Mouse (Mus musculus): Measurements from ENCODE around the gene Gfra1. TPM values are rescaled to one million over a fixed set of nuclear protein-coding genes. Genes with fewer than 3 reads are reported as not detected.

Gene Gfra1
- polyA plus RNA-seq, 1 experiment from 2014 or later: 33.0 TPM

DNA sequence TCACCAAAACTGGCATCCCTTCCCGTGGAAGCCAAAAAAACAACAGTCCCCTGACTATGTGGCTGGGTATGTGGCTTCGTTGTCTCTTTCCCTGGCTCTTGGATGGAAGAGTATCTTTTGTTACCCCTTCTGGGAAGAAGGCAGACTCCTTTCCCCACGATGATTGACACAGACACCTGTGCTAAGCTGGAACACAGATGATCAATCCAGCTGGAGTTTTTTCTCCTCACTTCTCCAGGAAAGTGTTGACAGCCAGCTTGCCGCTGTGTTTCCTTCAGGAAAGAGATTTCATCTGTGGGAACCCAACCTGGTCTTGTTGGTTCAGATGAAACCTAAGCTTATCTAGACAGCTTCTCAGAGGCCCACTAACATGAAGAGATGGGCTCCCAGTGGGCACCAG is 40.5 kb downstream of the Gfra1 start:
- Histone ChIP-seq H3K4me2 (no peak overlapping the region), H3K36me3 (no peaks in the 10 kb centered on the region)
- 79% methylated on average over 4 of the region's 4 CpGs for WGBS

DNA sequence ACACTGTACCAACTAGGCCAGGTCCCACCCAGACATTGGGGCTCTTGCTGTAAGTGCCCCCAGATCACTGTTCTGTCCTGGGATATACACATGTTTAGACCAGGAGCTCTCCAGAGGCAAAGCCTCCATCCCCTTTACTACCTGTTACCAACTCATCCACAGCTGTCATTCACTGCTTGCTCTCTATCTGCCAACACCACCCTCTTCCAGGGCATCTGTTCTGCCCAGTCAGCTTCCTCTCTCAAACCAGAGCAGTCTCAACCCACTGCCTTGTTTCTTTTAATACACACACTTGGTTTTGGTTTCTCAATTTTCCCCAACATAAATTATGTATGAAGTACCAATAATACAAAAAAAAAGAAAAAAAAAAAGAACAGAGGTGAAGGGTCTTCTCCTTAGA is 41.0 kb downstream of the Gfra1 start:
- Histone ChIP-seq H3K4me1 (peaks cover 14% of the 10 kb centered on the region), H3K36me3 (no peaks in the 10 kb centered on the region), H3K27ac (no peak overlapping the region), H3K9ac (no peak overlapping the region), H3K27me3 (replicated peaks) (no peaks in the 10 kb centered on the region), H3K4me2 (no peak overlapping the region), H3K9me3 (no peaks in the 10 kb centered on the region), H3K4me3 (replicated peaks) (no peak overlapping the region)
- no peak for ATAC-seq (ENCODE audit: insufficient read depth, low FRiP score, low read depth)

More for the DNA sequence above, 40.5 kb downstream of the Gfra1 start:
- H3K4me1 ChIP-seq: peaks cover 16% of the 10 kb centered on the region
- H3K4me3 ChIP-seq (replicated peaks): no peak overlapping the region
- no peak overlapping the region for H3K9ac ChIP-seq
- no peaks in the 10 kb centered on the region for H3K9me3 ChIP-seq
- ATAC-seq (ENCODE audit: insufficient read depth, low FRiP score, low read depth): no peak
- H3K27me3 ChIP-seq (replicated peaks): no peaks in the 10 kb centered on the region
- no peak overlapping the region for H3K27ac ChIP-seq

- peak; percentile 76; the same call in 1 of the 2 replicates for ATAC-seq (ENCODE audit: insufficient read depth, low FRiP score, low read depth)
- Histone ChIP-seq H3K4me2 (no peak overlapping the region), H3K4me1 (peaks cover 7% of the 10 kb centered on the region; the same call in 1 of the 2 replicates), H3K36me3 (no peaks in the 10 kb centered on the region), H3K27me3 (replicated peaks) (no peaks in the 10 kb centered on the region), H3K9ac (no peak overlapping the region), H3K4me3 (replicated peaks) (no peak overlapping the region), H3K9me3 (no peaks in the 10 kb centered on the region), H3K27ac (no peak overlapping the region; the same call in 1 of the 2 replicates)
- WGBS: 6% methylated on average over 8 of the region's 8 CpGs
Observed at GRCm38 (mm10) chr19:58413290-58413689, 42.4 kb downstream of the Gfra1 start.

GRCm38 (mm10) chr19:58412811-58413210 is 42.9 kb downstream of the Gfra1 start:
- Histone ChIP-seq H3K4me1 (peaks cover 7% of the 10 kb centered on the region; the same call in 1 of the 2 replicates), H3K9ac (no peak overlapping the region), H3K4me2 (no peak overlapping the region), H3K4me3 (replicated peaks) (no peak overlapping the region), H3K27me3 (replicated peaks) (no peaks in the 10 kb centered on the region), H3K36me3 (no peaks in the 10 kb centered on the region), H3K9me3 (no peaks in the 10 kb centered on the region), H3K27ac (peak overlapping the region; percentile 35; the same call in 1 of the 2 replicates)
- ATAC-seq (ENCODE audit: insufficient read depth, low FRiP score, low read depth): no peak
- 41% methylated on average over 2 of the region's 3 CpGs for WGBS

DNA sequence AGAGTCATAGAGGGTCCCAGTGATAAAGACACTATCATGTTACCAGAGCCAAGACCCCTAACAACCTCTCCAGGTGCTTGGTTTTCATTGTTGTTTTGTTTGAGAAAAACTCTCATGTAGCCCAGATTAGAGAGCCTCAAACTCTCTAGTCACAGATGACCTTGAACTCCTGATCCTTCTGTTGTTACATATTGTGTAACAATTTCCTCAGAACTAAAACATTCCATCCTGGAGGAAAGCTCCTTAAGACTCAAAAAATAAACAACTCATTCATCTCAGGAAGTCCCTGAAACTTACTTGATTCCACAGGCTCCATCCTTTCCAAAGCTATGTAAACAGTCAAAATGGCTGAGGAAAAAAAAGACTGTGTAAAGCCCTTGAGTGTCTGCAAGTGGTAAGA is 49.0 kb downstream of the Gfra1 start:
- H3K27ac ChIP-seq: no peak overlapping the region
- no peaks in the 10 kb centered on the region for H3K36me3 ChIP-seq
- H3K4me2 ChIP-seq: no peak overlapping the region
- H3K4me3 ChIP-seq (replicated peaks): no peak overlapping the region
- no peak overlapping the region for H3K9ac ChIP-seq
- 0 out of 2 replicates have a peak, but pooled peaks cover 1% of the 10 kb centered on the region for H3K4me1 ChIP-seq
- H3K27me3 ChIP-seq (replicated peaks): no peaks in the 10 kb centered on the region
- no peaks in the 10 kb centered on the region for H3K9me3 ChIP-seq
- no peak for ATAC-seq (ENCODE audit: insufficient read depth, low FRiP score, low read depth)

- WGBS: 84% methylated on average over 3 of the region's 3 CpGs
- Histone ChIP-seq H3K36me3 (no peaks in the 10 kb centered on the region), H3K27ac (no peak overlapping the region), H3K4me3 (replicated peaks) (no peak overlapping the region), H3K4me1 (0 out of 2 replicates have a peak, but pooled peaks cover 9% of the 10 kb centered on the region), H3K9ac (no peak overlapping the region), H3K9me3 (no peaks in the 10 kb centered on the region), H3K4me2 (no peak overlapping the region), H3K27me3 (replicated peaks) (no peaks in the 10 kb centered on the region)
- ATAC-seq (ENCODE audit: insufficient read depth, low FRiP score, low read depth): no peak
Observed at GRCm38 (mm10) chr19:58400224-58400623, 55.5 kb downstream of the Gfra1 start.

- Histone ChIP-seq H3K9ac (no peak overlapping the region), H3K4me3 (replicated peaks) (no peak overlapping the region), H3K27ac (no peak overlapping the region), H3K4me2 (no peak overlapping the region), H3K9me3 (no peaks in the 10 kb centered on the region), H3K27me3 (replicated peaks) (no peaks in the 10 kb centered on the region), H3K4me1 (0 out of 2 replicates have a peak, but pooled peaks cover 9% of the 10 kb centered on the region), H3K36me3 (no peaks in the 10 kb centered on the region)
- 64% methylated on average over 6 of the region's 6 CpGs for WGBS
- ATAC-seq (ENCODE audit: insufficient read depth, low FRiP score, low read depth): no peak
Observed at GRCm38 (mm10) chr19:58399166-58399565, 56.5 kb downstream of the Gfra1 start.

DNA sequence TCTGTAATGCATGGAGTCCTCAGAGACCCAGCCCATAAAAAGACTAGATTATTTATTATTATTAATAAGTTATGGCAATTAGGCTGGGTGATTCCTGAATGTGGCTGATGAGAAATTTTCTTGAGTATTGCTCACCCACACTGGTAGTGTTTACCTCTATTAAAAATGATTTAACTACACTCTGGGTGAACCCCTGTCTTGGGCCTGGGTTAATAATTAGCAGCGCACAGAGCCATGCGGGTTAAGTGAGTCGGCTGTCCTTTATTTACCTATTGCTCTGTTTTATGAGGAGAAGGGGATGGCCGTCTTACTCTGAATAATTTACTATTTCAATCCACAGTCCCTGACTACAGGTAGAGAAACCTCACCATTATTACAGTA is 59.1 kb downstream of the Gfra1 start:
- 51% methylated on average over 4 of the region's 4 CpGs for WGBS
- H3K9ac ChIP-seq: no peak overlapping the region
- H3K27me3 ChIP-seq (replicated peaks): no peaks in the 10 kb centered on the region
- H3K4me1 ChIP-seq: 0 out of 2 replicates have a peak, but pooled peaks cover 6% of the 10 kb centered on the region
- peak; percentile 88 for ATAC-seq (ENCODE audit: insufficient read depth, low FRiP score, low read depth)
- H3K27ac ChIP-seq: peak overlapping the region; percentile 84
- no peak overlapping the region for H3K4me3 ChIP-seq (replicated peaks)
- H3K4me2 ChIP-seq: peak overlapping the region; percentile 29; the same call in 1 of the 2 replicates
- no peaks in the 10 kb centered on the region for H3K9me3 ChIP-seq
- H3K36me3 ChIP-seq: no peaks in the 10 kb centered on the region

DNA sequence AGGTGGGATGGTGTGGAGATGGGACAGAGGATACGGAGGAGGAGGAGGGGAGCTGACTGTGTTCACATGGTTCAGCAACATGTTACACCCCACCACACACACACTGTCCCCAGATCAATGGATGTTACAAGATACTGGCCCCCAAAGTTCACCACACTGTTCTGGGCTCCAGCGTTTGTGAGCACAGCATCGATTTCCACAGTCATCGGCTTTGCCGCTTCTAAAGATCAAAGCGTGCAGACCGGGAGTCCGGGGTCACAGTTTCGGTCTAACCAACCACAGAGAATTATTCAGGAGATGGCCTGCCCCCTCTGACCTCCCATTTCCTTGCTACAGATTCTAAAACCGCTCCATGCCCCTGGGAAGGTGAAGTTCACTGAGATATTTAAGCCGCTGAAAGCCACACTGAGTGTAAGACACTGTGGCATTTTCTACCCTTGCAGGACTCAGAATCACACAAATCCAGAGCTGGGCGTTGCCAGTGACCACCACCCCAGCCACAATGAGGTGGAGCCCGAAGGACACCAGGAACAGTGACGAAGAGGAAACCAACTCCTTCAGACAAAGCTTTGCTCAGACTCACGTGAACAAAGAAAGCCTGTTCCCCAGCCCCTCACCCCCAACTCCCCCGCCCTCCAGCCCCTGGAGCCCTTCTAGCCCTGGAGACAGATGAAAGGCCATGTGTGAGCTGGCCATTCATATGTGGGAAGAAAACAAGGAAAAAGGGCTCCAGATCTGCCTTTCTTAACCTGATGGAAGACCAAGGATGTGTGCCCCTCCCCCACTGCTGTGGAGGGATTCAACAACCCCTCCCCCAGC is 59.7 kb downstream of the Gfra1 start:
- Histone ChIP-seq H3K27me3 (replicated peaks) (no peaks in the 10 kb centered on the region), H3K4me1 (0 out of 2 replicates have a peak, but pooled peaks cover 6% of the 10 kb centered on the region), H3K27ac (peak overlapping the region; percentile 84), H3K4me3 (replicated peaks) (no peak overlapping the region), H3K9me3 (no peaks in the 10 kb centered on the region), H3K4me2 (peak overlapping the region; percentile 29), H3K36me3 (no peaks in the 10 kb centered on the region), H3K9ac (no peak overlapping the region)
- ATAC-seq (ENCODE audit: insufficient read depth, low FRiP score, low read depth): peak; percentile 33; the same call in 1 of the 2 replicates
- WGBS: 60% methylated on average over 16 of the region's 16 CpGs

- no peaks in the 10 kb centered on the region for H3K36me3 ChIP-seq
- H3K4me3 ChIP-seq (replicated peaks): no peak overlapping the region
- H3K27me3 ChIP-seq (replicated peaks): no peaks in the 10 kb centered on the region
- 84% methylated on average over 7 of the region's 7 CpGs for WGBS
- no peak for ATAC-seq (ENCODE audit: insufficient read depth, low FRiP score, low read depth)
- H3K9ac ChIP-seq: no peak overlapping the region
- peaks cover 9% of the 10 kb centered on the region; the same call in 1 of the 2 replicates for H3K4me1 ChIP-seq
- no peak overlapping the region for H3K27ac ChIP-seq
- H3K4me2 ChIP-seq: no peak overlapping the region
- no peaks in the 10 kb centered on the region for H3K9me3 ChIP-seq
Observed at GRCm38 (mm10) chr19:58393121-58393520, 62.6 kb downstream of the Gfra1 start.

GRCm38 (mm10) chr19:58391796-58392195 is 63.9 kb downstream of the Gfra1 start:
- H3K27ac ChIP-seq: no peak overlapping the region
- peaks cover 10% of the 10 kb centered on the region; the same call in 1 of the 2 replicates for H3K4me1 ChIP-seq
- no peaks in the 10 kb centered on the region for H3K9me3 ChIP-seq
- WGBS: 66% methylated on average over 5 of the region's 5 CpGs
- H3K36me3 ChIP-seq: no peaks in the 10 kb centered on the region
- no peak overlapping the region for H3K4me2 ChIP-seq
- no peak overlapping the region for H3K4me3 ChIP-seq (replicated peaks)
- no peaks in the 10 kb centered on the region for H3K27me3 ChIP-seq (replicated peaks)
- no peak overlapping the region for H3K9ac ChIP-seq
- no peak for ATAC-seq (ENCODE audit: insufficient read depth, low FRiP score, low read depth)

DNA sequence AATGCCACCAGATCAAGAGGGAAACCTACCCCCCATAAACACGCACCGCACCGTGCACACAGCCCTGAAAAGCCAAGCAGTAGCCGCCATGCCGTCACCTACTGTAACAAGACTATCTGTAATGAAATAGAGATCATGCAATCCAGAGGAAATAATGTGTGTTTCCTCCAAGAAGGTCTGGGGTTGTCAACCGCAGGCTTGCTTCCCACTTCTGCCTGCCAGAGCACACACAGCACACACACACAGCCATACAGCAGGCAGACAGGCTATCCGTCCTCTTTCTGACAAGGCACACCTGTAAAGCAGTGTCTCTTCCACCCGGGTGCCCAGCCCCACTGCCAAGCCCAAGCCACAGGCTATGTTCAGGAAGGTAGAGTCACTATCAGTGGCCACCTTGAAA is 66.2 kb downstream of the Gfra1 start:
- no peak overlapping the region for H3K27ac ChIP-seq
- no peak for ATAC-seq (ENCODE audit: insufficient read depth, low FRiP score, low read depth)
- H3K4me2 ChIP-seq: no peak overlapping the region
- no peaks in the 10 kb centered on the region for H3K9me3 ChIP-seq
- no peaks in the 10 kb centered on the region for H3K27me3 ChIP-seq (replicated peaks)
- WGBS: 74% methylated on average over 8 of the region's 8 CpGs
- no peak overlapping the region for H3K4me3 ChIP-seq (replicated peaks)
- no peak overlapping the region for H3K9ac ChIP-seq
- no peaks in the 10 kb centered on the region for H3K36me3 ChIP-seq
- H3K4me1 ChIP-seq: peaks cover 4% of the 10 kb centered on the region; the same call in 1 of the 2 replicates
